Mouse (Mus musculus) thymus, postnatal 36 days (tissue): ENCODE results near the gene Ddb1.
A peak's percentile ranks its signal among the peaks of the same experiment; 100 is the strongest.

Source experiments
- DNase-seq, 2 experiments: peaks; one replicate each; pipeline ENCODE4 v3.0.0; 2022; ENCODE audit warnings: mixed read lengths in 2 of 2

The Ddb1 gene

GRCm38 (mm10) chr19:10591659-10592377 lies 13.3 kb upstream of the Ddb1 start:
- DNase-seq = no peak

- no peak for DNase-seq
These were observed 6.9 kb upstream of the Ddb1 start for GRCm38 (mm10) chr19:10598188-10598587.

GRCm38 (mm10) chr19:10599648-10600047 lies 5.5 kb upstream of the Ddb1 start:
- DNase-seq = no peak

- no peak for DNase-seq
These were observed 2.8 kb upstream of the Ddb1 start for GRCm38 (mm10) chr19:10602247-10602769.

GRCm38 (mm10) chr19:10602787-10603186 lies 2.3 kb upstream of the Ddb1 start:
- DNase-seq = peak; percentile 91 to 92

GRCm38 (mm10) chr19:10603660-10604523 lies 1.2 kb upstream of the Ddb1 start:
- peak in 1 of 2 experiments; percentile 24 for DNase-seq

- no peak for DNase-seq
These were observed 593 bp upstream of the Ddb1 start for GRCm38 (mm10) chr19:10604534-10604933.

- DNase-seq = no peak
These were observed 935 bp downstream of the Ddb1 start for GRCm38 (mm10) chr19:10605901-10606622.

- DNase-seq = no peak
These were observed 3.6 kb downstream of the Ddb1 start for GRCm38 (mm10) chr19:10608573-10609240.

- peak; percentile 52 to 63 for DNase-seq
These were observed 29.2 kb downstream of the Ddb1 start, which contains the start of gene Vwce for GRCm38 (mm10) chr19:10634106-10634871. Vwce (plus strand) TSS chr19:10634213.

- DNase-seq = peak; percentile 31 to 36
These were observed 29.8 kb downstream of the Ddb1 start for GRCm38 (mm10) chr19:10634872-10635318.

- DNase-seq = no peak
These were observed 32.7 kb downstream of the Ddb1 start for GRCm38 (mm10) chr19:10637840-10638239.

- no peak for DNase-seq
These were observed 35.0 kb downstream of the Ddb1 start for GRCm38 (mm10) chr19:10640080-10640479.

- DNase-seq = no peak
These were observed 35.7 kb downstream of the Ddb1 start for GRCm38 (mm10) chr19:10640589-10641378.

- DNase-seq = no peak
These were observed 40.5 kb downstream of the Ddb1 start for GRCm38 (mm10) chr19:10645616-10646015.

GRCm38 (mm10) chr19:10648156-10648555 lies 43.0 kb downstream of the Ddb1 start:
- DNase-seq = peak; percentile 44 to 54

GRCm38 (mm10) chr19:10656058-10656457 lies 50.9 kb downstream of the Ddb1 start:
- DNase-seq = no peak

- DNase-seq = no peak
These were observed 52.6 kb downstream of the Ddb1 start for GRCm38 (mm10) chr19:10657742-10658141.

- no peak for DNase-seq
These were observed 53.3 kb downstream of the Ddb1 start for GRCm38 (mm10) chr19:10658406-10658805.

GRCm38 (mm10) chr19:10661373-10661772 lies 56.2 kb downstream of the Ddb1 start:
- DNase-seq = no peak

GRCm38 (mm10) chr19:10661919-10662318 lies 56.8 kb downstream of the Ddb1 start:
- DNase-seq = no peak
